Mouse (Mus musculus): ENCODE measurements around the gene Caskin2. TPM values are rescaled to one million over a fixed set of nuclear protein-coding genes. Genes with fewer than 3 reads are reported as not detected.

Caskin2 gene
- polyA plus RNA-seq, 1 experiment from 2014 or later: 16.2 TPM

GRCm38 (mm10) chr11:115843891-115844239, 30.4 kb upstream of the Caskin2 start:
- no peaks in the 10 kb centered on the region; the same call in 1 of the 2 replicates for H3K9me3 ChIP-seq (ENCODE audit: control insufficient read depth, low read length)
- no peaks in the 10 kb centered on the region; the same call in 1 of the 2 replicates for H3K36me3 ChIP-seq (ENCODE audit: control insufficient read depth, insufficient read depth, low read length)
- ATAC-seq (ENCODE audit: insufficient number of reproducible peaks, low FRiP score, low TSS enrichment, low read depth) (no peak), DNase-seq (ENCODE audit: low spot score) (no peak)
- H3K9ac ChIP-seq (ENCODE audit: low read length): no peak overlapping the region
- no peak overlapping the region for H3K4me2 ChIP-seq (ENCODE audit: low read depth, severe bottlenecking)
- H3K27ac ChIP-seq (replicated peaks; ENCODE audit: low read depth, low read length): no peak overlapping the region
- 89% methylated on average over 5 of the region's 5 CpGs for WGBS
- H3K4me3 ChIP-seq (ENCODE audit: low read depth, low read length): no peak overlapping the region
- no peaks in the 10 kb centered on the region for H3K27me3 ChIP-seq (ENCODE audit: control insufficient read depth, insufficient read depth, low read length)
- peaks cover 22% of the 10 kb centered on the region for H3K4me1 ChIP-seq (ENCODE audit: control insufficient read depth, insufficient read depth, low read length)

- no peaks in the 10 kb centered on the region; the same call in 1 of the 2 replicates for H3K36me3 ChIP-seq (ENCODE audit: control insufficient read depth, insufficient read depth, low read length)
- H3K4me1 ChIP-seq (ENCODE audit: control insufficient read depth, insufficient read depth, low read length): peaks cover 24% of the 10 kb centered on the region
- DNase-seq (ENCODE audit: low spot score) (no peak), ATAC-seq (ENCODE audit: insufficient number of reproducible peaks, low FRiP score, low TSS enrichment, low read depth) (no peak)
- H3K4me2 ChIP-seq (ENCODE audit: low read depth, severe bottlenecking): no peak overlapping the region
- H3K9me3 ChIP-seq (ENCODE audit: control insufficient read depth, low read length): no peaks in the 10 kb centered on the region; the same call in 1 of the 2 replicates
- H3K4me3 ChIP-seq (ENCODE audit: low read depth, low read length): no peak overlapping the region
- 88% methylated on average over 11 of the region's 14 CpGs for WGBS
- no peak overlapping the region for H3K27ac ChIP-seq (replicated peaks; ENCODE audit: low read depth, low read length)
- H3K9ac ChIP-seq (ENCODE audit: low read length): no peak overlapping the region
- H3K27me3 ChIP-seq (ENCODE audit: control insufficient read depth, insufficient read depth, low read length): no peaks in the 10 kb centered on the region
Observed at GRCm38 (mm10) chr11:115843141-115843890, 29.9 kb upstream of the Caskin2 start.

- DNase-seq (ENCODE audit: low spot score) (peak; percentile 46), ATAC-seq (ENCODE audit: insufficient number of reproducible peaks, low FRiP score, low TSS enrichment, low read depth) (no peak)
- Histone ChIP-seq H3K27me3 (ENCODE audit: control insufficient read depth, insufficient read depth, low read length) (no peaks in the 10 kb centered on the region), H3K4me3 (ENCODE audit: low read depth, low read length) (no peak overlapping the region), H3K36me3 (ENCODE audit: control insufficient read depth, insufficient read depth, low read length) (no peaks in the 10 kb centered on the region; the same call in 1 of the 2 replicates), H3K4me1 (ENCODE audit: control insufficient read depth, insufficient read depth, low read length) (peaks cover 24% of the 10 kb centered on the region), H3K27ac (replicated peaks; ENCODE audit: low read depth, low read length) (peak overlapping the region; percentile 47; the same call in 1 of the 2 replicates), H3K9ac (ENCODE audit: low read length) (no peak overlapping the region), H3K4me2 (ENCODE audit: low read depth, severe bottlenecking) (no peak overlapping the region), H3K9me3 (ENCODE audit: control insufficient read depth, low read length) (no peaks in the 10 kb centered on the region; the same call in 1 of the 2 replicates)
- 24% methylated on average over 6 of the region's 6 CpGs for WGBS
Observed at GRCm38 (mm10) chr11:115841961-115842550, 28.6 kb upstream of the Caskin2 start.

GRCm38 (mm10) chr11:115841044-115841443, 27.6 kb upstream of the Caskin2 start:
- WGBS: 90% methylated on average over 6 of the region's 6 CpGs
- Histone ChIP-seq H3K4me3 (ENCODE audit: low read depth, low read length) (no peak overlapping the region), H3K9me3 (ENCODE audit: control insufficient read depth, low read length) (no peaks in the 10 kb centered on the region; the same call in 1 of the 2 replicates), H3K4me2 (ENCODE audit: low read depth, severe bottlenecking) (no peak overlapping the region), H3K36me3 (ENCODE audit: control insufficient read depth, insufficient read depth, low read length) (no peaks in the 10 kb centered on the region; the same call in 1 of the 2 replicates), H3K27me3 (ENCODE audit: control insufficient read depth, insufficient read depth, low read length) (no peaks in the 10 kb centered on the region), H3K4me1 (ENCODE audit: control insufficient read depth, insufficient read depth, low read length) (peaks cover 24% of the 10 kb centered on the region), H3K9ac (ENCODE audit: low read length) (no peak overlapping the region), H3K27ac (replicated peaks; ENCODE audit: low read depth, low read length) (no peak overlapping the region)
- ATAC-seq (ENCODE audit: insufficient number of reproducible peaks, low FRiP score, low TSS enrichment, low read depth) (no peak), DNase-seq (ENCODE audit: low spot score) (no peak)

GRCm38 (mm10) chr11:115839732-115840131, 26.3 kb upstream of the Caskin2 start:
- Histone ChIP-seq H3K36me3 (ENCODE audit: control insufficient read depth, insufficient read depth, low read length) (no peaks in the 10 kb centered on the region), H3K9me3 (ENCODE audit: control insufficient read depth, low read length) (no peaks in the 10 kb centered on the region), H3K27ac (replicated peaks; ENCODE audit: low read depth, low read length) (no peak overlapping the region), H3K4me1 (ENCODE audit: control insufficient read depth, insufficient read depth, low read length) (peaks cover 28% of the 10 kb centered on the region), H3K4me3 (ENCODE audit: low read depth, low read length) (no peak overlapping the region), H3K27me3 (ENCODE audit: control insufficient read depth, insufficient read depth, low read length) (no peaks in the 10 kb centered on the region), H3K9ac (ENCODE audit: low read length) (0 out of 2 replicates have a peak overlapping the region, but pooled peaks have one; percentile 3), H3K4me2 (ENCODE audit: low read depth, severe bottlenecking) (no peak overlapping the region)
- ATAC-seq (ENCODE audit: insufficient number of reproducible peaks, low FRiP score, low TSS enrichment, low read depth): no peak
- no peak for DNase-seq (ENCODE audit: low spot score)
- 72% methylated on average over 3 of the region's 3 CpGs for WGBS

- ATAC-seq (ENCODE audit: insufficient number of reproducible peaks, low FRiP score, low TSS enrichment, low read depth) (no peak), DNase-seq (ENCODE audit: low spot score) (no peak)
- Histone ChIP-seq H3K27me3 (ENCODE audit: control insufficient read depth, insufficient read depth, low read length) (no peaks in the 10 kb centered on the region), H3K9ac (ENCODE audit: low read length) (no peak overlapping the region), H3K4me3 (ENCODE audit: low read depth, low read length) (no peak overlapping the region), H3K9me3 (ENCODE audit: control insufficient read depth, low read length) (no peaks in the 10 kb centered on the region), H3K4me2 (ENCODE audit: low read depth, severe bottlenecking) (no peak overlapping the region), H3K4me1 (ENCODE audit: control insufficient read depth, insufficient read depth, low read length) (peaks cover 36% of the 10 kb centered on the region), H3K27ac (replicated peaks; ENCODE audit: low read depth, low read length) (no peak overlapping the region), H3K36me3 (ENCODE audit: control insufficient read depth, insufficient read depth, low read length) (no peaks in the 10 kb centered on the region)
- WGBS: 51% methylated on average over 4 of the region's 4 CpGs
Observed at GRCm38 (mm10) chr11:115838895-115839311, 25.5 kb upstream of the Caskin2 start.

- Histone ChIP-seq H3K27me3 (ENCODE audit: control insufficient read depth, insufficient read depth, low read length) (no peaks in the 10 kb centered on the region), H3K36me3 (ENCODE audit: control insufficient read depth, insufficient read depth, low read length) (no peaks in the 10 kb centered on the region), H3K9ac (ENCODE audit: low read length) (no peak overlapping the region), H3K9me3 (ENCODE audit: control insufficient read depth, low read length) (no peaks in the 10 kb centered on the region), H3K27ac (replicated peaks; ENCODE audit: low read depth, low read length) (no peak overlapping the region), H3K4me3 (ENCODE audit: low read depth, low read length) (no peak overlapping the region), H3K4me1 (ENCODE audit: control insufficient read depth, insufficient read depth, low read length) (peaks cover 47% of the 10 kb centered on the region), H3K4me2 (ENCODE audit: low read depth, severe bottlenecking) (no peak overlapping the region)
- ATAC-seq (ENCODE audit: insufficient number of reproducible peaks, low FRiP score, low TSS enrichment, low read depth) (no peak), DNase-seq (ENCODE audit: low spot score) (no peak)
- WGBS: 94% methylated on average over 22 of the region's 22 CpGs
Observed at GRCm38 (mm10) chr11:115837606-115838345, 24.3 kb upstream of the Caskin2 start.

GRCm38 (mm10) chr11:115836656-115837395, 23.4 kb upstream of the Caskin2 start:
- WGBS: 58% methylated on average over 11 of the region's 11 CpGs
- Histone ChIP-seq H3K27me3 (ENCODE audit: control insufficient read depth, insufficient read depth, low read length) (no peaks in the 10 kb centered on the region), H3K9ac (ENCODE audit: low read length) (no peak overlapping the region), H3K4me1 (ENCODE audit: control insufficient read depth, insufficient read depth, low read length) (peaks cover 50% of the 10 kb centered on the region), H3K27ac (replicated peaks; ENCODE audit: low read depth, low read length) (no peak overlapping the region), H3K4me3 (ENCODE audit: low read depth, low read length) (no peak overlapping the region), H3K36me3 (ENCODE audit: control insufficient read depth, insufficient read depth, low read length) (no peaks in the 10 kb centered on the region), H3K4me2 (ENCODE audit: low read depth, severe bottlenecking) (no peak overlapping the region), H3K9me3 (ENCODE audit: control insufficient read depth, low read length) (no peaks in the 10 kb centered on the region)
- no peak for ATAC-seq (ENCODE audit: insufficient number of reproducible peaks, low FRiP score, low TSS enrichment, low read depth)
- DNase-seq (ENCODE audit: low spot score): no peak

Data from limb, embryonic 11.5 days (tissue).